Mouse (Mus musculus) heart, embryonic 12.5 days (tissue): ENCODE results near the gene Cfl1. TPM values are rescaled to one million over a fixed set of nuclear protein-coding genes. Genes with fewer than 3 reads are reported as not detected.

ENCODE experiments used
- ATAC-seq: fragments of 200-750 bp; cut with Nextera tagmentation; 2 replicates; pipeline ENCODE4 v1.8.0; 2017; ENCODE audit warnings: moderate TSS enrichment, moderate library complexity; ENCODE audit not compliant: insufficient number of reproducible peaks, low FRiP score
- H3K27ac ChIP-seq: fragments of 300-500 bp; sonication (generic); 2 replicates; pipeline ENCODE4 v1.5.1; 2016; ENCODE audit warnings: mild to moderate bottlenecking, moderate library complexity; ENCODE audit not compliant: poor library complexity, severe bottlenecking
- H3K27me3 ChIP-seq: fragments of 300-500 bp; sonication (generic); replicated peaks from 2 replicates; pipeline ENCODE4 v1.6.1; 2016; ENCODE audit warnings: mild to moderate bottlenecking, moderate library complexity
- H3K36me3 ChIP-seq: fragments of 300-500 bp; sonication (generic); 2 replicates; pipeline ENCODE4 v1.6.1; 2016; ENCODE audit warnings: mild to moderate bottlenecking, moderate library complexity
- H3K4me1 ChIP-seq: fragments of 300-500 bp; sonication (generic); replicated peaks from 2 replicates; pipeline ENCODE4 v1.6.1; 2016; ENCODE audit warnings: mild to moderate bottlenecking
- H3K4me2 ChIP-seq: fragments of 300-500 bp; sonication (generic); 2 replicates; pipeline ENCODE4 v1.6.1; 2016; ENCODE audit warnings: mild to moderate bottlenecking, moderate library complexity
- H3K4me3 ChIP-seq: fragments of 300-500 bp; sonication (generic); 2 replicates; pipeline ENCODE4 v1.5.1; 2016; ENCODE audit warnings: mild to moderate bottlenecking
- H3K9ac ChIP-seq: fragments of 300-500 bp; sonication (generic); 2 replicates; pipeline ENCODE4 v1.6.1; 2016; ENCODE audit warnings: mild to moderate bottlenecking, moderate library complexity
- H3K9me3 ChIP-seq: fragments of 300-500 bp; sonication (generic); replicated peaks from 2 replicates; pipeline ENCODE4 v1.6.1; 2016; ENCODE audit warnings: mild to moderate bottlenecking, moderate library complexity
- WGBS: fragments of 180-500 bp; shearing (Covaris S2); methylation state at CpG from one replicate; pipeline ENCODE4 v1.1.7; 2016; 5-methylcytosine and 5-hydroxymethylcytosine counted together
- polyA plus RNA-seq: library from polyadenylated mRNA; unstranded; fragments of >200 nt; fragmentation: Nextera tagmentation; extraction: Ambion mirVana; gene quantifications from 2 replicates; pipeline ENCODE4 v1.2.1, GENCODE M21; 2016

Gene Cfl1
- polyA plus RNA-seq, 1 experiment from 2014 or later: 1,913 TPM

- Histone ChIP-seq H3K4me2 (no peak overlapping the region), H3K27me3 (peaks cover 16% of the 10 kb centered on the region), H3K27ac (no peak overlapping the region), H3K36me3 (no peaks in the 10 kb centered on the region), H3K4me3 (no peak overlapping the region), H3K9ac (no peak overlapping the region), H3K4me1 (no peaks in the 10 kb centered on the region), H3K9me3 (no peaks in the 10 kb centered on the region)
- WGBS: 80% methylated on average over 9 of the region's 9 CpGs
- ATAC-seq: no peak
Observed at GRCm38 (mm10) chr19:5543362-5543761, 53.1 kb downstream of the Cfl1 start.

GRCm38 (mm10) chr19:5544031-5544430, 53.8 kb downstream of the Cfl1 start:
- no peaks in the 10 kb centered on the region for H3K4me1 ChIP-seq
- no peaks in the 10 kb centered on the region for H3K9me3 ChIP-seq

More at GRCm38 (mm10) chr19:5544031-5544430, 53.8 kb downstream of the Cfl1 start:
- H3K9ac ChIP-seq: no peak overlapping the region
- WGBS: 36% methylated on average over 11 of the region's 11 CpGs
- H3K36me3 ChIP-seq: no peaks in the 10 kb centered on the region
- no peak for ATAC-seq
- H3K4me2 ChIP-seq: no peak overlapping the region
- H3K27ac ChIP-seq: no peak overlapping the region
- peaks cover 23% of the 10 kb centered on the region for H3K27me3 ChIP-seq
- no peak overlapping the region for H3K4me3 ChIP-seq

Other genes with a start within 250 kb of the Cfl1 start
- gene Pacs1, start 217.3 kb upstream of the Cfl1 start, polyA plus RNA-seq: 27.9 and 28.4 TPM in 2 replicates
- gene Sf3b2, start 195.0 kb upstream of the Cfl1 start, polyA plus RNA-seq: 221 and 227 TPM in 2 replicates
- 3.8 and 4.5 TPM in 2 replicates for gene Gal3st3, start 192.1 kb upstream of the Cfl1 start, polyA plus RNA-seq
- gene Catsper1, start 154.7 kb upstream of the Cfl1 start, polyA plus RNA-seq: not detected in 2 replicates
- not detected in 2 replicates for gene Cst6, start 140.9 kb upstream of the Cfl1 start, polyA plus RNA-seq
- gene Eif1ad, start 123.7 kb upstream of the Cfl1 start, polyA plus RNA-seq: 42.8 and 43.0 TPM in 2 replicates
- 400 and 410 TPM in 2 replicates for gene Banf1, start 123.3 kb upstream of the Cfl1 start, polyA plus RNA-seq
- 61.6 and 63.9 TPM in 2 replicates for gene Sart1, start 101.8 kb upstream of the Cfl1 start, polyA plus RNA-seq
- 1.7 and 1.8 TPM in 2 replicates for gene Tsga10ip, start 87.9 kb upstream of the Cfl1 start, polyA plus RNA-seq
- 190 and 194 TPM in 2 replicates for gene Drap1, start 65.5 kb upstream of the Cfl1 start, polyA plus RNA-seq
- 38.8 and 39.5 TPM in 2 replicates for gene AI837181, start 65.3 kb upstream of the Cfl1 start, polyA plus RNA-seq
- not detected in 2 replicates for gene Fosl1, start 42.9 kb upstream of the Cfl1 start, polyA plus RNA-seq
- 10.5 and 13.0 TPM in 2 replicates for gene Ccdc85b, start 32.6 kb upstream of the Cfl1 start, polyA plus RNA-seq
- 81.9 and 85.4 TPM in 2 replicates for gene Fibp, start 29.8 kb upstream of the Cfl1 start, polyA plus RNA-seq
- 1.3 and 1.7 TPM in 2 replicates for gene Ctsw, start 21.9 kb upstream of the Cfl1 start, polyA plus RNA-seq
- gene Efemp2, start 16.5 kb upstream of the Cfl1 start, polyA plus RNA-seq: 70.3 and 70.6 TPM in 2 replicates
- gene Mus81, start 2.1 kb upstream of the Cfl1 start, polyA plus RNA-seq: 33.2 and 37.6 TPM in 2 replicates
- 0.23 and 0.24 TPM in 2 replicates for gene 1700020D05Rik, start 13.3 kb downstream of the Cfl1 start, polyA plus RNA-seq
- 16.3 and 16.9 TPM in 2 replicates for gene Snx32, start 20.1 kb downstream of the Cfl1 start, polyA plus RNA-seq
- not detected in 2 replicates for gene Ovol1, start 70.2 kb downstream of the Cfl1 start, polyA plus RNA-seq
- 2.2 and 2.5 TPM in 2 replicates for gene Ap5b1, start 77.6 kb downstream of the Cfl1 start, polyA plus RNA-seq
- gene Rnaseh2c, start 111.4 kb downstream of the Cfl1 start, polyA plus RNA-seq: 102 and 110 TPM in 2 replicates
- gene Kat5, start 119.8 kb downstream of the Cfl1 start, polyA plus RNA-seq: 31.5 and 36.1 TPM in 2 replicates
- gene Rela, start 147.0 kb downstream of the Cfl1 start, polyA plus RNA-seq: 41.3 and 42.5 TPM in 2 replicates
- gene Sipa1, start 173.3 kb downstream of the Cfl1 start, polyA plus RNA-seq: 25.5 and 28.1 TPM in 2 replicates
- 30.6 and 32.8 TPM in 2 replicates for gene Map3k11, start 198.3 kb downstream of the Cfl1 start, polyA plus RNA-seq
- gene Pcnx3, start 198.5 kb downstream of the Cfl1 start, polyA plus RNA-seq: 22.0 and 22.3 TPM in 2 replicates
- 0.17 TPM in 1 of 2 replicates, not detected in the other for gene Kcnk7, start 213.9 kb downstream of the Cfl1 start, polyA plus RNA-seq
- gene Ehbp1l1, start 235.9 kb downstream of the Cfl1 start, polyA plus RNA-seq: 121 and 123 TPM in 2 replicates
- 78.9 and 81.3 TPM in 2 replicates for gene Fam89b, start 239.2 kb downstream of the Cfl1 start, polyA plus RNA-seq